Comparison of ENCODE assay signal across 6 mouse cellular contexts in the genomic region with DNA sequence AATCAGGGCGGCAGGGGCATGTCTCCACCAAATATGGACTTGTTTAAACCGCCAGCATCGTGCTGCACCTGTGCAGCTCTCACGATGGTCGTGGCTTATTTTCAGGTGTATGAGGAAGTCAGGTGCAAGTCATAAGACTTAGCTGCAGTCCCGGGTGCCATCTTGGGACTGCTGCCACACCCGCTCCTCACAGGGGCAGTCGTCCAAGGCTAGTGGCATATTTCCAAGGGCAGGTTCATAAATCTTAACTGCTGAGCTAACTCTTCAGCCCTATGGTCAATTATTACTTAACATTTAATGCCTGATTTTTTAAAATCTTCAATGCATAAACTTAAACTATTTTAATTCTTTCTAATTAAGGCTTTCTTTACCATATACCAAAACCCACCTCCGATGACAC. TPM values are rescaled to one million over a fixed set of nuclear protein-coding genes. Genes with fewer than 3 reads are reported as not detected.
"Had no signal": no experiment of that assay in that cellular context is flagged by ENCODE, and none has a peak within 500 bp of the region (broad histone marks: within the 10 kb centered on the region; RNA-seq: fewer than 3 reads in every experiment).

No protein-coding gene starts in this region.

RNA-seq across cellular contexts. Expression of gene Lyg1, which starts 19.1 kb away (rescaled TPM):
- total RNA-seq: layer of hippocampus, adult 18-20 months; layer of hippocampus, postnatal 14 days; left cerebral cortex, adult 8-10 months; left cerebral cortex, postnatal 14 days; left cerebral cortex, postnatal 4 days; megakaryocyte, adult 5-6 weeks had no signal
